Mouse (Mus musculus): ENCODE results near the gene Rars2.
"Not testable (repeated sequence)": the region's sequence is repeated elsewhere in the genome, so short reads cannot be mapped to it uniquely, and the experiment has no call there.

DNA sequence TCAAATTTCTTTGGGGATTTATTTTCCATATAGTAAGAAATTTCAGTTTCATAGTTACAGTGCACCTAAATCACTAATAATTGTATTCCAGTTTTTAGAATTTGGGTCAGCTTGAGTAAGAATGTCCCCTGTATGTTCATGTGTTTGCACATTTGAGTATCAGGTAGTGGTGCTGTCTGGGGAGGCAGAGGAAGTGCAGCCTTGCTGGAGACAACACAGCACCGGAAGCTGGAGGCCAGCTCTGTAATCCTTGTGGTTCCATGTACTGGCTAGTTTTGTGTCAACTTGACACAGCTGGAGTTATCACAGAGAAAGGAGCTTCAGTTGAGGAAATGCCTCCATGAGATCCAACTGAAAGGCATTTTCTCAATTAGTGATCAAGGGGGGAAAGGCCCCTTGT lies 33.3 kb upstream of the Rars2 start:
- TF ChIP-seq CTCF (IDR thresholded peaks at IDR 0.05; ENCODE audit: insufficient read depth, low read length); POLR2A (IDR thresholded peaks at IDR 0.05; ENCODE audit: borderline replicate concordance, extremely low read depth, low read depth, low read length): not testable (repeated sequence)

Data from lung, adult 2 months (tissue).